Mouse (Mus musculus) midbrain, embryonic 16.5 days (tissue): ENCODE data around the gene Olfr312. TPM values are rescaled to one million over a fixed set of nuclear protein-coding genes. Genes with fewer than 3 reads are reported as not detected.
"Not testable (repeated sequence)": the region's sequence is repeated elsewhere in the genome, so short reads cannot be mapped to it uniquely, and the experiment has no call there.

Experiments used
- ATAC-seq: fragments of 200-750 bp; cut with Nextera tagmentation; 2 replicates; pipeline ENCODE4 v1.8.0; 2017; ENCODE audit warnings: moderate TSS enrichment
- H3K27ac ChIP-seq: fragments of 300-500 bp; sonication (generic); 2 replicates; pipeline ENCODE4 v1.5.1; 2014; ENCODE audit warnings: mild to moderate bottlenecking, low read length, mixed read lengths
- H3K27me3 ChIP-seq: fragments of 300-500 bp; sonication (generic); 2 replicates; pipeline ENCODE4 v1.6.1; 2014; ENCODE audit warnings: low read depth, low read length, mixed read lengths; ENCODE audit not compliant: control insufficient read depth, insufficient read depth
- H3K36me3 ChIP-seq: fragments of 300-500 bp; sonication (generic); 2 replicates; pipeline ENCODE4 v1.6.1; 2014; ENCODE audit warnings: mild to moderate bottlenecking, low read length, moderate library complexity, mixed read lengths; ENCODE audit not compliant: control insufficient read depth, insufficient read depth
- H3K4me1 ChIP-seq: fragments of 300-500 bp; sonication (generic); 2 replicates; pipeline ENCODE4 v1.6.1; 2014; ENCODE audit warnings: mild to moderate bottlenecking, low read length, mixed read lengths; ENCODE audit not compliant: control insufficient read depth, insufficient read depth
- H3K4me2 ChIP-seq: fragments of 300-500 bp; sonication (generic); 2 replicates; pipeline ENCODE4 v1.6.1; 2014; ENCODE audit warnings: mild to moderate bottlenecking, low read length, mixed read lengths
- H3K4me3 ChIP-seq: fragments of 300-500 bp; sonication (generic); 2 replicates; pipeline ENCODE4 v1.5.1; 2014; ENCODE audit warnings: low read depth, mild to moderate bottlenecking, low read length, moderate library complexity, mixed read lengths
- H3K9ac ChIP-seq: fragments of 300-500 bp; sonication (generic); 2 replicates; pipeline ENCODE4 v1.6.1; 2014; ENCODE audit warnings: low read depth, low read length, mixed read lengths
- H3K9me3 ChIP-seq: fragments of 300-500 bp; sonication (generic); replicated peaks from 2 replicates; pipeline ENCODE4 v1.6.1; 2014; ENCODE audit warnings: mild to moderate bottlenecking, low read length, mixed read lengths; ENCODE audit not compliant: control insufficient read depth, poor library complexity, severe bottlenecking
- WGBS: fragments of 180-500 bp; shearing (Covaris S2); extraction: QIAGEN DNeasy Blood & Tissue Kit; methylation state at CpG from one replicate; pipeline ENCODE4 v1.1.7; 2014; 5-methylcytosine and 5-hydroxymethylcytosine counted together
- polyA plus RNA-seq: library from polyadenylated mRNA; unstranded; fragments of >200 nt; fragmentation: Nextera tagmentation; extraction: Ambion mirVana; gene quantifications from 2 replicates; pipeline ENCODE4 v1.2.1, GENCODE M21; 2015

Gene Olfr312
- polyA plus RNA-seq = not detected in 2 replicates

DNA sequence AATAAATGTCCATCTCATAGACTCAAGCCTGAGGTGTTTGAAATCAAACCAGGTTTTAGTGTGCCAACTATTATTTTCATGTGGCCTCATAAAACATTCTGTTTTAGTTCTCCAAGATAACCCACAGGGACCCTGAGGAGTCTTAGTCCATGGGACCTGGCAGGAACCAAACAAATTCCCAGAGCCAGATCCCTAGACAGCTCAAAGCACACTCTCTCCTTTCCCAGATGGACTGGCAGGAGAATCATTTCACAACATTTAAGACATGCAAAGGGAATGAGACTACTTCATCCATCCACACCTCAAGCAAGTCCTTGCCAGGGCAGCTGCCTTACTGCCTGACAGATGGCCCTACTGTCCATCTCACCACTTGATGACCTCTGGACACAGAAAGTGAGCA, at the start of gene Olfr312:
Gene Olfr312, plus strand, starts transcription at position 301 of the 400 bp plus-strand sequence.
- H3K4me2 ChIP-seq, H3K27me3 ChIP-seq, H3K9me3 ChIP-seq, H3K4me3 ChIP-seq, H3K4me1 ChIP-seq, H3K9ac ChIP-seq, H3K27ac ChIP-seq, ATAC-seq, H3K36me3 ChIP-seq: not testable (repeated sequence)

DNA sequence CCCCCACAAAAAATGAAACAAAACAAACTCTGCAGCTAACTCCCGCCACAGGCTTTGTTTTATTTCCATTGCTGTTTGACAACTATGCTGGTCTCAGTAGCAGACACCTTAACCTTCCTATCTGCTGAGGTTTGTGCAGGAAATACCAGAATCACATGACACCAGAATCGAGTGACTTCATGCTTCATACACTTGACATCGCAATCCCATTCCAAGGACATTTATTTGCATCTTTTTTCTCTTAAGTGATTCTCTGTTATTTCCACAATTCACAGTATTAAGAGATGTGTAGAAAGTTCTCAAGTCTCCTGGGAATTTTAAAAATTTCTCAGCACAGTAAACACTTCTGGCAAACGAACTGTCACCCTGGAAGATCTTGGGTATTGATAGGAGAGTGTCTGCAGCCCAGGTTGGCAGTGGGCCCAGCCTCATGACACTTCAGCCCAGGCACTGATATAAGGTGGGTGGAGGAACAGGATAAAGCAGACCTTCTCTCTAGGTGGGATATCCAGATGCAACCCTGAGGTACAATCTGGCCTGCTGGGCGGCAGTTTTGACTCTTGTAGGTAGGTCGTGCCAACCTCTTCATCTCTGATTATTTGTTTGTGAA, 46.5 kb upstream of the Olfr312 start, which contains the start of gene Olfr314:
Gene Olfr314, plus strand, starts transcription at position 473 of the 610 bp plus-strand sequence.
- Histone ChIP-seq H3K27ac (no peak within 1 kb of the TSS), H3K27me3 (no peaks in the 10 kb centered on the region), H3K9ac (no peak within 1 kb of the TSS), H3K4me2 (no peak within 1 kb of the TSS), H3K4me3 (no peak within 1 kb of the TSS), H3K9me3 (no peaks in the 10 kb centered on the region), H3K4me1 (no peaks in the 10 kb centered on the region), H3K36me3 (no peaks in the 10 kb centered on the region)
- no peak for ATAC-seq
- WGBS = 84% methylated on average over 6 of the region's 6 CpGs

GRCm38 (mm10) chr11:58784182-58784581, 44.9 kb upstream of the Olfr312 start:
- no peaks in the 10 kb centered on the region for H3K9me3 ChIP-seq
- no peak for ATAC-seq
- no peak overlapping the region for H3K4me3 ChIP-seq
- H3K4me2 ChIP-seq = no peak overlapping the region
- no peaks in the 10 kb centered on the region for H3K27me3 ChIP-seq
- no peaks in the 10 kb centered on the region for H3K36me3 ChIP-seq
- no peak overlapping the region for H3K9ac ChIP-seq
- WGBS = 86% methylated on average over 2 of the region's 2 CpGs
- no peak overlapping the region for H3K27ac ChIP-seq
- peaks cover under 1% of the 10 kb centered on the region; the same call in 1 of the 2 replicates for H3K4me1 ChIP-seq

GRCm38 (mm10) chr11:58787651-58788050, 41.4 kb upstream of the Olfr312 start:
- no peak for ATAC-seq
- no peak overlapping the region for H3K4me3 ChIP-seq
- 88% methylated on average over 10 of the region's 10 CpGs for WGBS

GRCm38 (mm10) chr11:58788346-58788745, 40.7 kb upstream of the Olfr312 start:
- Histone ChIP-seq H3K4me3 (no peak overlapping the region), H3K27me3 (no peaks in the 10 kb centered on the region), H3K9me3 (no peaks in the 10 kb centered on the region), H3K27ac (no peak overlapping the region), H3K36me3 (no peaks in the 10 kb centered on the region), H3K9ac (no peak overlapping the region), H3K4me2 (no peak overlapping the region), H3K4me1 (peaks cover 5% of the 10 kb centered on the region)
- no peak for ATAC-seq
- 86% methylated on average over 8 of the region's 8 CpGs for WGBS

More at GRCm38 (mm10) chr11:58787651-58788050, 41.4 kb upstream of the Olfr312 start:
- H3K4me2 ChIP-seq = no peak overlapping the region
- no peaks in the 10 kb centered on the region for H3K36me3 ChIP-seq
- no peaks in the 10 kb centered on the region for H3K27me3 ChIP-seq
- H3K9ac ChIP-seq = no peak overlapping the region
- no peak overlapping the region for H3K27ac ChIP-seq
- peaks cover 5% of the 10 kb centered on the region for H3K4me1 ChIP-seq
- H3K9me3 ChIP-seq = no peaks in the 10 kb centered on the region

- Histone ChIP-seq H3K9me3 (no peaks in the 10 kb centered on the region), H3K36me3 (no peaks in the 10 kb centered on the region), H3K4me2 (0 out of 2 replicates have a peak overlapping the region, but pooled peaks have one; percentile 1), H3K4me1 (peaks cover 5% of the 10 kb centered on the region), H3K27ac (no peak overlapping the region), H3K9ac (no peak overlapping the region), H3K27me3 (no peaks in the 10 kb centered on the region), H3K4me3 (no peak overlapping the region)
- ATAC-seq = no peak; the same call in 1 of the 2 replicates
- WGBS = 12% methylated on average over 3 of the region's 3 CpGs
Observed at GRCm38 (mm10) chr11:58789532-58789931, 39.5 kb upstream of the Olfr312 start.

GRCm38 (mm10) chr11:58790053-58790452, 39.0 kb upstream of the Olfr312 start:
- Histone ChIP-seq H3K9ac (no peak overlapping the region), H3K9me3 (no peaks in the 10 kb centered on the region), H3K4me3 (no peak overlapping the region), H3K27ac (no peak overlapping the region), H3K4me1 (peaks cover 5% of the 10 kb centered on the region), H3K4me2 (no peak overlapping the region), H3K36me3 (no peaks in the 10 kb centered on the region), H3K27me3 (no peaks in the 10 kb centered on the region)
- ATAC-seq = no peak
- WGBS = 56% methylated on average over 2 of the region's 2 CpGs

- Histone ChIP-seq H3K4me2 (no peak overlapping the region), H3K4me3 (no peak overlapping the region), H3K27me3 (no peaks in the 10 kb centered on the region), H3K27ac (no peak overlapping the region), H3K4me1 (peaks cover 5% of the 10 kb centered on the region), H3K36me3 (no peaks in the 10 kb centered on the region), H3K9ac (no peak overlapping the region), H3K9me3 (no peaks in the 10 kb centered on the region)
- WGBS = 84% methylated on average over 6 of the region's 6 CpGs
- ATAC-seq = no peak
Observed at GRCm38 (mm10) chr11:58790646-58791045, 38.4 kb upstream of the Olfr312 start.

DNA sequence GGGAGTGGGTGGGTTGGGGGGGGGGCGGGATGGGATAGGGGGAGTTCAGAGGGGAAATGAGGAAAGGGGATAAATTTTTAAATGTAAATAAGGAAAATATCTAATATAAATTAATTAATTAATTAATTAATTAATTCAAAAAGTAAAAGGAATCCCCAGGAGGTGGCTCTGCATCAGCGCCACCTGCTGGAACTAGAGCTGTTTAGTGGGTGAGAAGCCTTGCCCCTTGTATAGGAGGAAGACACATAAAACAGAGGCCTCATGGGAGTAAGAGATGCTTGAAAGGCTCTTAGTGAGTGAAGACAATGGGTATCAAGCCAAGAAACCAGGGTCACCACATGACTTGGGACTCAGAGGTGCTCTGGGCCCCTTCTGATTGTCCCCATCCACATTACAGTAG, 33.2 kb upstream of the Olfr312 start:
- no peaks in the 10 kb centered on the region for H3K36me3 ChIP-seq
- ATAC-seq = no peak
- no peak overlapping the region for H3K27ac ChIP-seq
- no peaks in the 10 kb centered on the region for H3K4me1 ChIP-seq
- no peak overlapping the region for H3K9ac ChIP-seq
- H3K4me3 ChIP-seq = no peak overlapping the region
- no peaks in the 10 kb centered on the region for H3K9me3 ChIP-seq
- H3K4me2 ChIP-seq = no peak overlapping the region
- no peaks in the 10 kb centered on the region for H3K27me3 ChIP-seq
- WGBS = 90% methylated on average over 2 of the region's 2 CpGs
